Mouse (Mus musculus): ENCODE data around the gene Rbms3.
A peak's percentile ranks its signal among the peaks of the same experiment; 100 is the strongest.

The Rbms3 gene

DNA sequence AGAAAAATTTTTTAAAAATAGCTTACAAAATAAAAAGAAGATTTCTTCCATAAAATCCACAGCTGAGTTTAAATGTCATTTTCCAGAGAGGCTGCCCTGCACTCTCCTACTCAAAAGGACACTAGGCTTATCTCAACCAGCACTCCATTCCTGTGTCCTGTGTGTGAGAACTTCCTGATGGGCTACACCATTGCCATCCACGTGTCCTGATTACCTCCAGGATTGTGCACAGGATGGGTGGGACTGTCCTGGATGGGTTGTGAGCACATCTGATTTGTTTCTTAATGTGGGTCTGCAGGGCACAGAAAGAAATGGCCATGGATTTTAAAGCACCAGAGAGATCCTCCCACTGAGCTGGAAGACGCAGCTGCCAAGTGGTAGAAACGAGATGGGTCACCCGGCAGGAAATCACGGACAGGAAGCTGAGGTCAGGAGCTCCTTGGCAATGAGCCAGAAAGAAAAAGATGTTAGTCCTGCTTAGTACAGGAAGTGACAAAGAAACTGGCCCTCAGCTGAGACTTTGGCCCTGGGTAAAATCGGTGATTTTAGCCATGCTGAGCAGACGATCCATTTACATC, 256.5 kb downstream of the Rbms3 start:
- DNase-seq (ENCODE audit: low spot score), result peak; percentile 12

DNA sequence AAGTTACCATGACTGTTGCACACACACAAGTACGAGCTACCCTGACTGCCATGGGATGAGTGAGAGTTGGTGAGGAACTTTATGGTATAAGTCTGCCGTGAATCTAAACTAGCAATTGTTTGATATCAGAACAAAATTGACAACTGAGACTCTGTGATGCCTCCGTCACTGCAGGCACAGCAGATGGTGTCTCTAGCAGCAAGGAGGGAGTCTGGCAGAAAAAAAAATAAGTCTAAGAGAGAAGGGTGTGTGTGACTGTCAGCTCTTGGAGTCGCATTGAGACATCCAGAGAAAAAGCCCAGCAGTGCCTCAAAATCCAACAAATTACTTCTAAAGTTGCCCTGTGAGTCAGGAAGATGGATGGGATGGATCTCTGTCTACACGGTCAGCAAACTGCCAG, 257.7 kb downstream of the Rbms3 start:
- no peak for DNase-seq (ENCODE audit: low spot score)

DNA sequence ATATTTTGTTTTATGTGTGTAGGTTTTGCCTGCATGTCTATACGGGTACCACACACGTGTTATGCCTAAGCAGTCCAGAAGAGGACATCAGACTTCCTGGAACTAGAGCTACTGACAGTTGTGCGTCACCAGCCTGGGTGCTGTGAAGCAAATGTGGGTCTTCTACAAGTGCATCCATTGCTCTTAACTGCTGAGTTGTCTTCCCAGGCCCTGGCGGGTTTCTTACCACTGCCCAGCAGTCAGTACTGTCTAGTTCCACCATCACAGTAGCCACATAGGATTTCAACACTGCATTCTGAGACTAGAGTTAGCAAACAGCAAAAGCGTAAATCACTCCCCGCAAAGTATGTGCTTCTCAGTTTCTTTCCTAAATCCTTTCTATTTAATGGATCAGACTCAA, 259.6 kb downstream of the Rbms3 start:
- no peak for DNase-seq (ENCODE audit: low spot score)

DNA sequence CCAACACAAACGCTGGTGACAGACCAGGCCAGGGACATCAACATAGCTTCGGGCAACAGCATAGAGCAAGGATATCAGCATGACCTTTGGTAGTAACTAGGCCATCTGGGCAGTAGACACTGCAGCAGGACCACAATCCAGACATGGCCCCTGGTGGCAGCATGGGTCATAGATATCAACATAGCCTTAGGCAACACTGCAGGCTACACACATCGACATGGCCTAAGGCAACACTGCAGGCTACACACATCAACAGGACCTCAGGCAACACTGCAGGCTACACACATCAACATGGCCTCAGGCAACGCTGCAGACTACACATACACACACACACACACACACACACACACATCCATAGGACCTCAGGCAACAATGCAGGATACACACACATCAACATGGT, 261.7 kb downstream of the Rbms3 start:
- DNase-seq (ENCODE audit: low spot score), result no peak

DNA sequence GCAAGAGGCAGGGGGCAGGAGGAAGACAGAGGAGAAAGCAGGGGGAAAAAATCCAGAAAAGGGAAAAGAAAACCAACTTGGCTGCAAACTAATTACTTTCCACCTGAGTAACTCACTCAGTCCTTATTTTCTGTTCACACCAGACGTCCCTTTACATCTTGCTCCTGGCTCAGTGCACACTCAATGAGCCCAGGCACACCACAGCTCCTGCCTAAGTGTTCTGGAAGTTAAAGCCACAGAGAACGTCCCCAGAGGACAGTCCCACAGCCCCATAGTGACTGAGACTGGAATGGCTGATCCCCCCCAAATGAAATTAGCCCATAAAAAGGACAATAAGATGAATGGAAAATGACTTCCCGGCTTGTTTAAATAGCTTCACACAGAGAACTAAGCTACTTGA, 265.1 kb downstream of the Rbms3 start:
- DNase-seq (ENCODE audit: low spot score), result no peak

DNA sequence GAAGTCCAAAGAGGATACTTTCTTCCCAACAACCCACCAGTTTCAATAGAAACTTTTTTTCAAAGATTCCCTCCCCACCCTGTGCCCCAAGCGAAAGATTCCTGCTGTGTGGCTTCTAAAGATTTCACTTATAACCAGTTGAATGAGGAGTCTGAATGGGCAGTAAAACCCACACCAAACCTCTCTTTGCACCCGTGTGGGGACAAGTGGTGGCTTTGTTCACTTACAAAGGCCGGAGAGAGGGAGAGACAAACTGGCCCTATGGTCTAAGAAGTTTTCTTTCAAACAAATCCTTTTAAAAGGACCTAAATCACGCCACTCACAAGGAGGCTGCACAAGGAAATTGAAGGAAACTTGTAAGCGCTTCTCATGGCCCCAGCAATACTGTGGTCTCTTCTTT, 268.3 kb downstream of the Rbms3 start:
- no peak for DNase-seq (ENCODE audit: low spot score)

DNA sequence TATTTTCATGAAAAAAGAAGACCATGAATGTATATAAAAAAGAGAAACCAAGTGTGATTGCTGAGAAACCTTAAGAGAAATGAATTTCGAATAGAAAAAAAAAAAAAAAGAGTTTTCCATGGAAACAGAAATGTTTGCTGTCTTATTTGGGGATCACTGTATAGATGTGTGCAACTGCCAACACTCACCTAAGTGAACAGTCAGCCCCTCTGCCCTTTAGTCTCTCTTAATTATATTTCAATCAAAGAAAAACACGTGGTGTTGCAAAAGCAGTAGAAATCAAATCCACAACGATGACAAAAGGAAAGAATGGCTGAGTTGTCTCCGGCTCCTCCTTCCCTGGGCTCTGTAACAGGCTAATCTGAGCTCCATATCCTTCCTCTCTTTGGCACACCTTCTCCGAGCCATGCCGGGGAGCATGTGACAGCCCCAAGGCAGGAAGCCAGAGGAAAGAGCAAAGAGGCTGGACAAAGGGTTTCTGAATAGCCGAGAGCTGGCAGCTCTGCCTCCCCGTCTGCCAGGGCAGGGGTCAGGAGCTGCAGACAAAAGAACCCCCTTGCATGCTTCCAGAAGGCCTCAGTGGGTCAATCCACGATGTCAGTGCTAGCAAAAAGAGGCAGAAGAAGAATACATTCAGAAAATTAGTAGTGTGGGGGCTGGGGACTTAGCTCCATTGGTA, 272.8 kb downstream of the Rbms3 start:
- peak; percentile 87 for DNase-seq (ENCODE audit: low spot score)

DNA sequence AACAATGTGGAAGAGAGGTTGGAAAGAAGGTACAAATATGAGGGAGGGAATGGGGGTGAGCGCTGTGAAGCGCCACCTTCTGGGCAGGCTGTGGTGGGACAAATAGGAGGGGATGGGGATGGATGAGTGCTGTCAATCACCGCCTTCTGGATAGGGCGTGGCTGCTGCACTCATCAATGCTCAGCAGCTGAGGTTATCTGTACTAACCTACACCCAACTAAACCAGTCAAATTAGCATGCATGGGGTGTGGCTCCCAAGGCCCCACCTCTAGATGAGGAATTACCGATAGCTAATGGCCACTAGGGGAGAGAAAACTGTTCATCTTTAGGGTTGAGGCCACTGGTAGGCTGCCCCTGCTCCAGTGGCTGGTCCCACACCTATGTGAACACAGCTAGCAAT, 274.2 kb downstream of the Rbms3 start:
- DNase-seq (ENCODE audit: low spot score), result no peak

DNA sequence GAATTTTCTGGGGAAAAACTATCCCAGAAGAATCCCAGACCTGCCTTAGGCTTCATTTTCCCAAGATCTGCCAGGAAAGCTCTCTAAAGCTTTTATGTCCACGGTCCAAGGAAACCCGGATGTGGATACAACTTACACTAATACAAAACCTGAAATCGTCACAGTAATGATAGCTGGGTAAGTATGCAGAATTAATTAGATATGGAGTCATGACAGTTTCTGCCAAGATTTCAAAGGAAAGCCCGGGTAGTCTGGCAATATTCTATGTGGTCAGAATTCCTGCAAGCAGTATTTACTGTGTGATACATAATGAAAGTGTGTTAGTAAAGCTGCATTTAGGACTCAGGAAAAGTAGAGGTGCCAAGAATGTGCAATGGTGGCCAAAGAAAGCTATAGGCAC, 287.4 kb downstream of the Rbms3 start:
- no peak for DNase-seq (ENCODE audit: low spot score)

DNA sequence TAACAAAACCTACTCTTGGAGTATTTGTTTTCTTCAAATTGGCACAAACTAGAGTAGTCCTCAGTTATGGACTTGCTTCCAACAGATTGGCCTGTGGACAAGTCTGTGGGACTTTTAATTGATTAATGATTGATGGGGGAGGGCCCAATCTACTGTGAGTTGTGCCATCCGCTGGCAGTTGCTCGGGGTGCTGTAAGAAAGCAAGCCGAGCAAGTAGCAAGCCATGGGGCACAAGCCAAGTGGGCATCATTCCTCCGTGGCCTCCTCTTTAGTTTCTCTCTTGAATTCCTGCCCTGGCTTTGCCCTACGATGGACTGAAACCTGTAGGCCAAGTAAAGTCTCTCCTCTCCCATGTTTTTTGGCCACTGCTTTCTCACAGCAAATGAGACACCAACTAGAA, 299.0 kb downstream of the Rbms3 start:
- DNase-seq (ENCODE audit: low spot score), result no peak

DNA sequence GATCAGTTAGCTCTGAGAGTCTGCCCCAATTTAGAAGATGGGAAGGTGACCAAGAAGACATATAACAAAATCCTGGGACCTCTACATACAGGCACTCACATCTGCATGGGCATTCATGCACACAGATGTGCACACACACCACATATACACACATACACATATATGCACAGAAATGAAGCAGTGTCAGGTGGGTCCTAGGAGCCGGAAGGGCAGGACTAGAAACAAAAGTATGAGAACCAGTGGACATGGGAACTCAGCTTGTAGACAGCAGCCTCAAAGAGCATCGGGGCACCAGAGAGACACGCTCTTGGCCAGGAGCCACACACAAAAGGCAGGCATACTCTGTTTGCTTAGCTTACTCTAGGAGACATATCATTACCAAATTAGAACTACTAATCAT, 310.4 kb downstream of the Rbms3 start:
- no peak for DNase-seq (ENCODE audit: low spot score)

DNA sequence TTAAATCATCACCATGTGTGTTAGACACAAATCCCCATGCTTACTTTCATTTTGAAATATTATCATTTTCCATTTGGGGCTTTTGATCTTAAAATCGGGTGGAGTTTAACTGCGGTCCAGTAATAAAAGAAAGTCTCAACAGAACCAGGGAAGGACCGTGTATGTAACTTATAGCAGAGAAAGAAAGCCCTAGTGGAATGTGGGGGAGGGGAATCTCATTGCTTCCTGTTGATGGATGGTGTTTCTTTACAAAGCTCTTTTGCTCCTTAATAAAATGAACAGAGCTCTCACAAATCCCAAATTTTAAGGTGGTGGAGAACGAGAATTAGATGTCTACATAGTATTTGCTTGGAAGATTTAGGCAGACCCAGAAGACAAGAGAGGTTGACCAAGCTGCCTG, 311.3 kb downstream of the Rbms3 start:
- no peak for DNase-seq (ENCODE audit: low spot score)

DNA sequence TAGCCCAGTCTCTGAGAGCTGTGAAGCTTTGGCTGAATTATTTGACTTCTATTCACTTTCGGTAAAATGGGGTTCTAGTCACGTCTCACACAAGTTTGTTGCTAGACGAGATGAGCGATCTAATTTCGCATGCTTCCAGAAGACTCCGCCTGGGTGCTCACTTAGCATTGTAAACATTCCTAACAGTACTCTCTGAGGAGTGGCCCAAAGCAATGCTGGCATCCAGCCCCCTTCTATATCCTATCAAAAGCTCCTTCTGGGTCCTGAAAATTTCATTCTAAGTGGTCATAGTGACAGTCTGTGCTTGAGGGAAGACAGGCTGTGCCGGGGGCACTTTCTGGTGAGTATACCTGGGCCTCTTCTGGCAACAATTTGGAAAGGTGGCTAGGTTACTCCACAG, 312.5 kb downstream of the Rbms3 start:
- DNase-seq (ENCODE audit: low spot score), result no peak

DNA sequence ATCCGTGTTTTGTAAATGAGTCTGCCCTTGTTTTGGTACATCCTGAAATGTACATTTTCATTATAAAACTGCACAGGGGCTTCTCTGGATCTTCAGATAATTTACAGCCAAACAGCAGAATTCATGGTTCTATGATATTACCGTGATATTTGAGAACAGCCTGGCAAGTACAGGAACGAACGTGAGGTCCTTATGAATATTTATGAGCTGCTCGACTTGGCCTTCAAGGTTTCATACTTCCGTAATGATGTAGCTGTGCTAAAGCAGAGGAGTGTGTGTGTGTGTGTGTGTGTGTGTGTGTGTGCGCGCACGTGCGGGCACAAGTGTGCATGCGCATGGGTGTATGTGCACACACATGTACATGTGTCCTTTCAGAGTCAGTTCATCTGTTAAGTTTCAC, 316.1 kb downstream of the Rbms3 start:
- no peak for DNase-seq (ENCODE audit: low spot score)

DNA sequence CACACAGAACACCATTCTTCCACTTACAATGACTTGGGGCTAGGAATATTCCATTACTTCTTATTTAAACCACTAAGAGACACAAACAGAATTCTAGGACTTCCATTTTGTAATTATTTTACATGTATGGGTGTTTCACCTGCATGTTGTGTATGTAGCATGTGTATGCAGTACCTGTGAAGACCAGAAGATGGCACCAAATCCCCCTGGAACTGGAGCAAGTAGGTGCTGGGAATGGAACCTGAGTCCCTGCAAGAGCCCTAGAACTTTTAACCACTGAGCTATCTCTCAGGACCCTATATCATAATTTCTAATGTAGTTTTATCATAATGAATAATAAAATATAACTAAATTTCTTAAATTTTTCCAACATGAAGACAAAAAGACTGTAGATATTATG, 319.9 kb downstream of the Rbms3 start:
- no peak for DNase-seq (ENCODE audit: low spot score)

DNA sequence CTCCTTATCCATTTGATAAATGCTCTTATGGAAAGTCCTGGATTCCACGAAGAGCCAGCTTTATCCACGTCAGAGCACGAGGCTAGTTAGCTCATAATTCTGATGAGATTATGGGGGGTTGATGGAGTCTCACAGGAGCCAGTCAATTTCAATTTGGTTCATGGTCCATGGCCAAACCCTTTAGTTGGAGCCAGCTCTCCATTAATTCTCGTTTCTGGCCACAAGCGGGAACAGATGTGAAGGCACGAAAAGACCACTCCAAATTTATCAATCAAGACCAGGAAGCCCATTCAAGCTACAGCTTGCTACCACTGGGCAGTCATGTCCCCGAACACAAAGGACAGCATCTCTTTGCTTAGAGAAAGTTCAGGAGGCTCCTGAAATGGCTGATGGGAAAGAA, 330.7 kb downstream of the Rbms3 start:
- no peak for DNase-seq (ENCODE audit: low spot score)

DNA sequence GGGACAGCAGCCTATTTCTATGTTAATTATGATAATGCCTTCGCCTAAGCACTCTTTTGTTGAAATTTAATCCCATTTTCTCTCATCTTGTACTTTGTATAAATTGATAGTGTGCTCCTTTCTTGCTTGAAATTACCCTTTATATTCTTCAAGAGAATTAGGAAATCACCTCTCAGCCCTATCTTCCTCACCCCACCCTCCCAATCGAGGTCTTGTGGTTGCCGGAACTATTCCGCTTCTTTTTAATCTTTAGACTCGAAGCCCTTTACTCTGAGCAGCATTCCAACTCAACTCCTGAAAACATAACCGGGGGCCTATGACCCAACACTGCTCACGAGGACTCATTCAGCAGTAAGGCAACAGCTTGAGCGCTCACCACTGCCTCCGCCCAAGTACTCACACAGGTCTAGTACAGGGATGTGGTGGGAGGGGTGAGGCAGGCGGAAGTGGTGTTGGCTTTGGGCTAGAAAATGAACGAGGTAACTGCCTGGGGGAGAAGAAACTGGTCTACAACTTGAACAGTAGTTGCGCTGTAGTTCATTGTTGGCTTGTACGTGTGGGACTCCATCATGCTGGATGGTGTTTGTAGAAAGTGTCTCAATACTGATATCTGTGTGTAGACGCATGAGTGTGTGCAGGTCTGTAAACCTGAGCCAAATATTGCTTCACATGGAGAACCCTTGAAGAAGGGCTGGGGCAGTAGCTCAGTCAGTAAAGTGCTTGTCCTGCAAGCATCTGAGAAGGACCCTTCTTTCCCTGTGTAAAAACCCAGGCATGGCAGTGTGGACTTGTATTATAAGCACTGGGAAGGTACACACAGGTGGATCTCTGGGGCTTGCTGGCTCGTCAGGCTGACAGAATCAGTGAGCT, 331.8 kb downstream of the Rbms3 start:
- no peak for DNase-seq (ENCODE audit: low spot score)

DNA sequence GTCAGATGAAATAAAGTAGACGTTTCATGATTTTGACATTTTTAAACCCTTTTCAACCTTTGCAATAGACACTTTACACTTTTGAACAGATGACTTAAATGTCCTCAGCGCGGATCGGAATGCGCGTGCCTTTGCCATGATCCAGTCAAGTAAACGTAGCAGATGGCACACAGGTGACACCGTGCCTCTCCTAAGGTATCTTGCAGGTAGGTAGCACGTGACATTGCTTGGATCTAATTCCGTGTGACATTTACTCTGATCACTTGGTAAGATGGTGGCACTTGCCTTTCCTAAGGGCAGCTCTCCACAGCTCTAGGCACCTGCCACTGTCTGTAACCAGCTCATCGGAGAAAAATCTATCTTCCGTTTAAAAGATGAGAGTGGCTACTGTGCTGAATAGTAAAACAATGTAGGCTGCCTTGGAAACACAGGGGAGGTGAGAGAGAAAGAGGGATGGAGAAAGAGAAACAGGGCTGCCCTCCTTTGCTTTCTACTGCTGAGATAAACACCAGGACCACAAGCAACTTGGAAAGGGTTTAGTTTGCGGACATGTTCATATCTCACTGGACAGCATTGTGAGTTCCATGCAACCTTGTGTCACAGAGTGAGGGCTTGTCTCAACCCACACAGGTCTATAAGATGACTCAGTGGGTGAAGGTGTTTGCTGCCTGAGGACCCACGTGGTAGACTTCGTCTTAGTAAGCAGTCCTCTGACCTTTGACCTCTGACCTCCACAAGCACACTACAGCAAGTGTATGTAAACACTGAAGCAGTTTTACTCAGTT, 338.5 kb downstream of the Rbms3 start:
- DNase-seq (ENCODE audit: low spot score), result no peak

DNA sequence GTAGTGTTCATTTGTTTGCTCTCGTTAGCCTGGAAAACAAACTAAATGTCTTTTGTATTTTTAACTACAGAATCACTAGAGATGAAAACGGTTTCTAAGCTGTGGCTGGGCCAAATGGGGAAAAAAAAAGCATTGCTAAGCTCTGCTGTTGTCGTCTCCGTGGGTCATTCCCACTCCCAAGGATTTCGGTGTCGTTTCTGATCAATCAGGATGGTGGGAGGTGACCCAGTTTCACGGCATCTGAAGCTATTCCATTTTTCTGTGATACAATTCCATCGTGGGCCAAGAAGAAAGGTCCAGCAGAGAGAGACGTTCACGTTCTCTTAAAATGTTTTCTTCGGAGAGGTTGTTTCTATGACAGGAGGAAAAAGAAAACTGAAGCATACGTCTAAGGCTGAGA, 354.9 kb downstream of the Rbms3 start:
- no peak for DNase-seq (ENCODE audit: low spot score)

DNA sequence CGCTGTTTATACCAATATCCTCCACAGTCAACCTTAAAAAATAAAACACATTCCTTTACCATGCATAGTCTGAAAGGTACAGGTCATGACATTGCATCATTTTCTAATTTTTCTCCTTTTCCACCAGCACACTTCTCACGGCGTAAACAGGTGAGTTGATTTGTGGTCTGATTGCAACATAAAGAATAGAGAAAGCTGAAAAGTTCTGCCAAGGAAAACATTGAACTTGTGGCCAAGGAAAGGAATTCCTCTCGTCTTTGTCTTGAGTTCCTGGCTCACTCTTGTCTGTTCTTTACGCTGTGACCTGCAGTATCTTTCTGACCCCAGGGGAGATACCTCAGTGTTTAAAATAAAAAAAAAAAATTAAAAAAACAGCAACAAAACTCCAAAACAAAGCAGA, 370.1 kb downstream of the Rbms3 start:
- no peak for DNase-seq (ENCODE audit: low spot score)

DNA sequence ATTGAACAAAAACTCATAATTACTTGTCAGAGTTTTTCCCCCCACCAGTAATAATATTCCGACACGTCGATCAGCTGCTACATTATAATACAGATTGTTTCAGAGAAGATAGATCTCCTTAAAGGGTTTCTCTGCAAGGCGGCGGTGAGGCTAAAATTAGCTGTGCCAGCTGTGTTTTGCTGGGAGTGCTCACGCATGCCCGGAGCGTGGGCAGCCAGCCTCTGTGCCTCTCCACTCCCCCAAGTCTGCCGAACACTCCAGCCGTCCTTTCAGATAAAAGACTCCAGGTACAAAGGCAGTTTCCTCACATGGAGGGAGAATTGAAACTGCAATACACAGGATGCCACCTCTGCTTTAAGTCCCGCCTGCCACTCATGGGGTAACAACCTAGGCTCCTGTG, 376.4 kb downstream of the Rbms3 start:
- DNase-seq (ENCODE audit: low spot score), result no peak

DNA sequence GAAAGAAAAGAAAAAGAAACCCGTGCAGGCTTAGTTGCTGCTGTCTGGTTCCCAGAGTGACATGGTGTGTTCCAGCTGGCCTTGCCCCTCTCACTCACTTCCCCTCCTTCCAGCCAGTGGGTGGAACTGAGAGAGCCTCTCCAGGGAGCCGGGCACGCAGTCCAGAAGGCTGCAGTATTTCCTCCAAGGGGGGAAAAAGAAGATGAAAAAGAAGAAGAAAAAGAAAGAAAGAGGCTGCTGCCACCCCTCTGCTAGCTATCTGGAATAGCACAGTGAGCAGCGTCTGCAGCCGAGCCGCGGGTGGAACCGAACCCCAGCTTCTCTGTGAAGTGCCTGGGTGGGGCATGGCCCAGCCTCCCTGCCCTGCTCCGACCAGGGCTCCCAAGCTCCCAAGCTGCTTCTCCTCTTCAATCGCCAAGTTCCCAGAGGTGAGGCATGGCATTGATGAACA, 377.3 kb downstream of the Rbms3 start:
- DNase-seq (ENCODE audit: low spot score), result peak; percentile 67

All from adipocyte (in vitro differentiated cells).